Mouse (Mus musculus): ENCODE measurements at regions not wholly inside any gene's neighbourhood (a gene's known extent, or its start where the extent isn't known, plus 50 kb on each side); places are given as distances from the start of the nearest gene placed in this dataset.
A peak's percentile ranks its signal among the peaks of the same experiment; 100 is the strongest.

DNA sequence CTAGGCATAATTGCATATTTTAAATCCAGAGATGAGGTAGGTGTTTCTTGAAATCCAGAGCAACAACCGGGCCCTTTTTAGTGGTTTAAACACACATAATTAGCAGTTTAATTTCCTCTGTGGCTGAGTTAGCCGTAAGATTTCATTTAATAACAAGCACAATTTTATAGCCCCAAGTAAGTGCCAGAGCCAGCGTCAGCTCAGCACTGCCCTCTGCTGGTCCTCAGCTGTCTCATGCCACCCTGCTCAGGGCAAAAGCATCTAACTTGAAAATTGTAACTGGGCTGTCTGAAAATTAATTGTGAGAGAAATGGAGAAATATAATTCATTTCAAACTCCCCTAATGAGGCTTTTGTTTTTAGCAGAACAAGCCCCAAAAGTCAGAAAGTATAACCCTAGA lies 437.7 kb upstream of the Tle4 start:
- intact Hi-C loops (cut with DNase I): loop anchor here (1.0 to 5.0 kb wide), 4 partner anchors 437 to 1055 kb away; partner anchors contain the start of gene Tle4
- DNase-seq (ENCODE audit: extremely low spot score in 1 of 2, low spot score in 2 of 2): peak; percentile 68 to 70
- TF ChIP-seq CTCF (IDR thresholded peaks at IDR 0.05): peak; percentile 93
- H3K4me3 ChIP-seq: no peak overlapping the region
- no peak overlapping the region for H3K27ac ChIP-seq

DNA sequence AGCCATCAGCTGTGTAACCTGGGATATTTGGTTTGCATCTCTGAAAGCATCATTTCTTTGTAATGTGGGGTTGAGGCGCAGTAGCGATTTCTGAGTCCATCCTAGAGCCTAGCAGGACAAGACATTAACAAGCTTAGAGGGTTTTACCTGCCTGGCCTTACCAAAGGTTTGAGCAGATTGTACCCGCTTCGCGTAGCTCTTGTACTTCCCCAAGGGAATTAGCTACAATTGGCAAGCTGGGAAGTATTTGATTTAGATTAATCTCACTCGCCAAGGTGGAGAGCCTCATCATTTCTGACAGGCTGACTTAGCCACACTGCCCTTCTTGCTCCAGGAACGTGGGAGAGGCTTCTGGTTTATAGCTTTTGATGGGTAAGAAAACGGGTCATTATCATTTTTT lies 436.1 kb upstream of the Tle4 start:
- Histone ChIP-seq H3K27ac (no peak overlapping the region), H3K4me3 (no peak overlapping the region)
- intact Hi-C loops (cut with DNase I): loop anchor here (2.0 kb wide), 1 partner anchor 435 kb away; the partner anchor contains the start of gene Tle4
- no peak for DNase-seq (ENCODE audit: extremely low spot score in 1 of 2, low spot score in 2 of 2)
- no peak for TF ChIP-seq CTCF (IDR thresholded peaks at IDR 0.05)

DNA sequence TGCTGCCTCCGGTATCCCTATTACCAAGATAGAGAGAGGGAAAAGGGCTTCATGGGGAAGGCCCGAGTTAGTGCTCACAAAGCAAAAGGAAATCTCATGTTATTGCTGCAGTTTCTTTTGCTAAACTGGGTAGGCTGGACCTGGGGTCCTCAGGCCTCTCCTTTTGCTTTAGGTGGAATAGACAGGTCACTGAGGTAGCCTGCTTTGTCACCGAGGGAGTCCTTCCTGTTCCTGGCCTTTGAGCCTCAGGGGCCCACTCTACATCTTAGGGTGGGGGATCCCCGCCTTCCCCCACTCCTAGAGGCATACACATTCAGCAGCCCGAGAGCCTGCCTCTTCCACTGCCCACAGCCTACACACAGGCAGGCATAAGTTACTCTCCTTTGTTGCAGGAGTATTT lies 435.5 kb upstream of the Tle4 start:
- H3K27ac ChIP-seq: no peak overlapping the region
- no peak overlapping the region for H3K4me3 ChIP-seq
- intact Hi-C loops (cut with DNase I): no loop called here
- no peak for DNase-seq (ENCODE audit: extremely low spot score in 1 of 2, low spot score in 2 of 2)
- no peak for TF ChIP-seq CTCF (IDR thresholded peaks at IDR 0.05)

DNA sequence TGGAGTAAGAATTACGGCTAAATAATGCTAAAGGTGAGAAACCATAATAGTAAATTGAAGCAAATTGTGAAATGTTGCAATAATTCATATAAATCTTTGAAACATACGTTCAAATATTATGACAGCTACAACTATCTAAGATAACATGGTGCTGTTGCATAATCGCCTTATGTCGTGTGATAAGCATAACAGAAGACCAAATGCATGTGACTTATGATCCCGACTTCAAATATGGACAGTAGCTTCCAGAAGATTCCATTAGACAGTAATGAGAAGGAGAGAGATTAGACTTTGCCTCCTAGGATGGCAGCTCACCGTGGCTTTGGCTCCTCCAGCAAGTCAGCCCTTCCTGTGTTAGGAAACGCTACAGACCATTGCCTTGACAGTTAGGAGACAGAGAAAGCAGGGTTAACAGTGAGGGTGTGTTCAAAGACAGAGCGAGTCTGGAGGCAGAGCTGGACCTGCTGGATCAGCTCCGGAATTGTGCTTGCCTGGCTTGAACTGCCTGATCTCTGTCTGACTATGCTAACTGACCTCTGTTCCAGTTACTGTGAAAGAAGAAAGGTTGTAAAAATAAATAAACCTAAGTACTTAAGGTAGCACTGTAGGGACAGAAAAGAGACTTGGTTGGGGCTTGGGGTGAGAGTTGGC lies 434.6 kb upstream of the Tle4 start:
- H3K27ac ChIP-seq: no peak overlapping the region
- DNase-seq (ENCODE audit: extremely low spot score in 1 of 2, low spot score in 2 of 2): no peak
- no peak for TF ChIP-seq CTCF (IDR thresholded peaks at IDR 0.05)
- H3K4me3 ChIP-seq: no peak overlapping the region
- intact Hi-C loops (cut with DNase I): no loop called here

DNA sequence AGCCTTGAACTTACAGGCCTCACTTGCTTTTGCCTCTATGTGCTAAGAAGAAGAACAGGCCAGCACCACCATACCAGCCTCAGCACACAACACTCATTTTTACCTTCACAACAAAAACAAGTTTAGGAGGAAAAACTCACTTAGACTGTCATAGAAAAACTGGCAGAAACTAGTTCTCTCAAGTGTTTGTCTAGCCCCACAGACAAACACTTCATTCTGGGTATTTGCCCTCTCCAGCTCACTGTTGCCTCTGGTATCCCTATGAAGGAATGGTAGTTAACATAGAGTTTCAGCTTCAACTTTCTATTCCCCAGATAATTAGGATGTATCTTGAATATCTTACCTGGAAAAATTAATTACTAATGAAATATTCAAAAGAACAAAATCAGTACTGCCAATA lies 433.6 kb upstream of the Tle4 start:
- no peak overlapping the region for H3K4me3 ChIP-seq
- TF ChIP-seq CTCF (IDR thresholded peaks at IDR 0.05): no peak
- no peak overlapping the region for H3K27ac ChIP-seq
- intact Hi-C loops (cut with DNase I): no loop called here
- DNase-seq (ENCODE audit: extremely low spot score in 1 of 2, low spot score in 2 of 2): no peak

DNA sequence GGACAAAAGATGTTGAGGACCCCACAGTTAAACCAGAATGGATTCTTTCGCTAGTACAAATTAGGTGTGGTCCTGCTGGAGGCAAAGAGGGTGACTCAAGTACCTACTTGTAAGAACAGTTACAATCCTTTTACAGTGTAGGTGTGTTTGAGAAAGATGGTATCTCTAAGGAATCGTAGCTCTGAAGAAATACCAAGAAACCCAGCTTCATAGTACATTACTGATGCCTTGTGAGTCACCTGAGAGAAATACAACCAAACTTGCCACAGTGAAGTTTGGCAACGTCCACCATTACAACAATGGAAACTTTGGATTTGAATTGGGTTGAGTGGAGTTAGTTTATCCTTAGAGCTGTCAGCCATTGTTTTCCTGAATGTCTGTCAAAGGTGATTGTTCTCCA lies 405.7 kb upstream of the Tle4 start:
- DNase-seq (ENCODE audit: extremely low spot score in 1 of 2, low spot score in 2 of 2): no peak
- H3K27ac ChIP-seq: no peak overlapping the region
- intact Hi-C loops (cut with DNase I): no loop called here
- no peak overlapping the region for H3K4me3 ChIP-seq
- TF ChIP-seq CTCF (IDR thresholded peaks at IDR 0.05): no peak

DNA sequence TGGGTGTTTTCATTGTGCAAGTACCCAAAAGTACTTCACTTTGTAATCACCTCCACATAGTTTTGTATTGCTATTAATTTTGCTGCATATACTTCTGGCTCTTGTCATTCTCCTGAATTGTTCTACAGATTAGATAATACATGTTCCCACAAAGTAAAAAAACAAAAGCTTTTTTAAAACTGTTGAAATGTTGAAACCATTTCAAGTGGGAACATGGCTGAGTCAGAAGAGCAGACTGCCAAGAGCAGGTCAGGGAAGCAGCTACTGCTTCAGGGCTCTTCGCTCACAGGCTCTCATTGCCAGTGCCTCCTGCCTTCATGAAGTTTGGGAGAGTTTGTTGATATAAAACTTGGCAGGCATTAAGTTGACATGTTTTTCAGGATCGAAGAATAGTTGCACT lies 395.5 kb upstream of the Tle4 start:
- Histone ChIP-seq H3K27ac (no peak overlapping the region), H3K4me3 (no peak overlapping the region)
- no peak for TF ChIP-seq CTCF (IDR thresholded peaks at IDR 0.05)
- DNase-seq (ENCODE audit: extremely low spot score in 1 of 2, low spot score in 2 of 2): no peak
- intact Hi-C loops (cut with DNase I): no loop called here

DNA sequence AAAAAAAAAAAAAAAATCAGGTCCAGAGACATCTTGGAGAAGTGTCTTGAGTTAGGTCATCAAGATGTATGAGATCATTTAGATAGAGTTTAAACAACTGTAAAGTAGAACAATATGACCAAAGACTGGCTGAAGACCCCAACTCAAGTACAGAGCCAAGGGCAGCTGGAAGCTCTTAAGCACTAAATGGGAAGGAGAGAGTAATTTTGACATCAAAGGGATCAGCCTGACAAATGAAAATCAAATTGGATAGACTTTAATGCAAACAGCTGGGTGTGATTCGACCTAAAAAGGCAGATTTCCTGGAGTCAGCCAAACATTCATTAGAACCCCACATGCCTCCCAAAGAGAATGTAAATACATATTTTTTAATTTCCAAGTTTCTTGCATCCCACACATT lies 372.3 kb upstream of the Tle4 start:
- Histone ChIP-seq H3K27ac (no peak overlapping the region), H3K4me3 (no peak overlapping the region)
- DNase-seq (ENCODE audit: extremely low spot score in 1 of 2, low spot score in 2 of 2): no peak
- intact Hi-C loops (cut with DNase I): no loop called here
- no peak for TF ChIP-seq CTCF (IDR thresholded peaks at IDR 0.05)

DNA sequence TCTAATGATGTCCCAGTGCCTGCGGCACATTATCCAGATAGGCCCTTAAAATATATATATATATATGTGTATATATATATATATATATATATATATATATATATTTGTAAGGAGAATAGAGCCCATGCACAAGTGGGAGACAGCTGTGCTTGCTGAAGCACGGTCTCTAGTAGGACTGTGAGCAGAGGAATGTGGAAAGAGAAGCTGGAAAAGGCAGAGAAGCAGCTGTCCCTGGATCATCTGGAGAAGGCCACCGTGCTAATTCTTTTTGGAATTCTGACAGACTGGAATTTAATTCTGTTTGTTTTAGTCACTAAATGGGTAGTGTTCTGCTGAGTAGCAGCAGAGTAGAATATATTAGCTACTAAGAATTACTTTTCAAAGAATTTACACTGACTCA lies 370.4 kb upstream of the Tle4 start:
- intact Hi-C loops (cut with DNase I): no loop called here
- DNase-seq (ENCODE audit: extremely low spot score in 1 of 2, low spot score in 2 of 2): no peak
- no peak overlapping the region for H3K4me3 ChIP-seq
- H3K27ac ChIP-seq: no peak overlapping the region
- TF ChIP-seq CTCF (IDR thresholded peaks at IDR 0.05): no peak

DNA sequence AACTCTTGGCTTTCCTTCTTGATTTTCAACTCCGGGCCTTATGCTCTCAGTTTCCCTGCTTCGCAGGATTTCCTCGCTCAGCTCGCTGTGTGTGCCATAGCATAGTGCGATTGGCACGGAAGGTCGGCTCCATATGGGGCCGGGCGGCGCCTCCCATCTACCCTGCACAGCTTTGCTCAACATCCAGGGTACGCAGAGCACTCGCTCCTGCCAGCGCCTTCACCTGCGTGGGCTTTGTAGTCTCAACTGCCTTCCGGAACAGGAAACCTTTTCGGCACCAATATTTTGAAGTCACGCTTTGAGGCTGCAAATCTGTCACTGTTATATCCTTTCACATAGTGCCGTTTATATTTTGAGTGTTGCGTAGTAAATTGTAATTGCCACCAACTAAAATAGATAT lies 359.9 kb upstream of the Tle4 start:
- DNase-seq (ENCODE audit: extremely low spot score in 1 of 2, low spot score in 2 of 2): peak; percentile 16 to 25
- intact Hi-C loops (cut with DNase I): no loop called here
- TF ChIP-seq CTCF (IDR thresholded peaks at IDR 0.05): no peak

DNA sequence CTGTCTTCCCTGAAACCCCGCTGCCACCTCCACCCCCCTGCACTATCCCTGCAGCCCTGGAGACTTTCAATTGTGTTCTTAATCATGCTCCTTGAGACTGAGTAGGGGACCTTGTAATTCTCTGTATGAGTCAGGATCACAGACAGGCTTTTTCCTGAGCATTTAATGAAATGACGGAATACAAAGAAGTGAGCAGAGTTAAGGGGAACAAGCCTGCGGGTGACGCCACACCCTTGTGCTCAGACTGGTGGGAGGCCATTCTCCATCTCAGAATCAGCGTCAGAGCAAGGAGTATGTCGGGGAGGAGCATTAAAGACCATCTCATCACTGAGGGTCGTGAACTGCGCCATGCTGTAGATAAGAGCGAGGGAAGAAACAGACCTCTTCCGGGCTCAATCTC lies 359.3 kb upstream of the Tle4 start:
- intact Hi-C loops (cut with DNase I): no loop called here
- TF ChIP-seq CTCF (IDR thresholded peaks at IDR 0.05): no peak
- no peak overlapping the region for H3K4me3 ChIP-seq

More for the DNA sequence above, 359.9 kb upstream of the Tle4 start:
- no peak overlapping the region for H3K27ac ChIP-seq
- H3K4me3 ChIP-seq: no peak overlapping the region

DNA sequence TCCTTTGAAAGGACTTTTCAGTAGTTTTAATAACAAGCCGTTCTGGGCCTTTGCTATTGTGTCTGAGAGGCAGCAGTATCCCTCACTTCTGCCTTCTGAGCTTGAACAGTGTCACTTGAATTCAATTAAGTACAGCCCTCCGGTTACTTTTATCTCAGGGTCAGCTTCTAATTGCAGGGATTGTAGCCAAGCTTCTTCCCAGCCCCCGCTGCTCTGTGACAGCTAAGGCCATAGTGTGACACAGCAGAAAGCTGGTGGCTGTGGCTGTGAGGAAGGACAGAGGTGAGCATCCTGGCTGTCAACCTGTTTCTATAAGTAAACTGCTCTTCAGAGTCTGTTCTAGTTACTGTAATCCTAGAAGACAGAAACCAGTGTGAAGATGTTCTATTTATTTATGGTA lies 358.5 kb upstream of the Tle4 start:
- Histone ChIP-seq H3K4me3 (no peak overlapping the region), H3K27ac (no peak overlapping the region)
- DNase-seq (ENCODE audit: extremely low spot score in 1 of 2, low spot score in 2 of 2): no peak
- intact Hi-C loops (cut with DNase I): no loop called here
- TF ChIP-seq CTCF (IDR thresholded peaks at IDR 0.05): no peak

More for the DNA sequence above, 359.3 kb upstream of the Tle4 start:
- no peak for DNase-seq (ENCODE audit: extremely low spot score in 1 of 2, low spot score in 2 of 2)
- no peak overlapping the region for H3K27ac ChIP-seq

DNA sequence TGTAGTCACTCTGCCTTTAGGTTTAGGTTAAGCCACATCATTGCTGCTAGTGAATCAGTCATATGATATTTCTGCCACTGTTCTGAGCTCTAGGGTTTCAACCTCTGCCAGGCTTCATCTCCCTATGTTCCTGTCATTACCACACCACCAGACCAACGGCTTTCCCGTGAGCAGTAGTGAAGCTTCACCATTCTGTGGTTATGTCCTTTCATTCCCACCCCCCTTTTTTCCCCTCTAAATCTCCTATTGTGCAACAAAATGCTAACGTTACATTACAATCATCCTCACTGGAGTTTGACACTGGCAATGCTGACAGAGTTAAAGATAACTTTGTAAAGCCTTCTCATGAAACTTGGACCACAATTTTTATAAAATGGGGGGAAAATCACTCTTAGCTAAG lies 358.1 kb upstream of the Tle4 start:
- Histone ChIP-seq H3K27ac (no peak overlapping the region), H3K4me3 (no peak overlapping the region)
- intact Hi-C loops (cut with DNase I): no loop called here
- no peak for TF ChIP-seq CTCF (IDR thresholded peaks at IDR 0.05)
- DNase-seq (ENCODE audit: extremely low spot score in 1 of 2, low spot score in 2 of 2): no peak
